Mouse (Mus musculus): ENCODE results near the gene Gm4846.
"Not testable (repeated sequence)": the region's sequence is repeated elsewhere in the genome, so short reads cannot be mapped to it uniquely, and the experiment has no call there.

Gene Gm4846

GRCm38 (mm10) chr1:166497488-166497887 is at the start of gene Gm4846:
Gene Gm4846, minus strand, starts transcription at chr1:166497588.
- not testable (repeated sequence) for ATAC-seq (ENCODE audit: low TSS enrichment)

- not testable (repeated sequence) for ATAC-seq (ENCODE audit: low TSS enrichment)
These were observed 34.1 kb upstream of the Gm4846 start for GRCm38 (mm10) chr1:166531521-166531920.

GRCm38 (mm10) chr1:166524709-166525108 is 27.3 kb upstream of the Gm4846 start:
- not testable (repeated sequence) for ATAC-seq (ENCODE audit: low TSS enrichment)

GRCm38 (mm10) chr1:166519626-166520025 is 22.2 kb upstream of the Gm4846 start:
- ATAC-seq (ENCODE audit: low TSS enrichment): not testable (repeated sequence)

GRCm38 (mm10) chr1:166516556-166516955 is 19.2 kb upstream of the Gm4846 start:
- ATAC-seq (ENCODE audit: low TSS enrichment): no peak

- not testable (repeated sequence) for ATAC-seq (ENCODE audit: low TSS enrichment)
These were observed 6.8 kb upstream of the Gm4846 start for GRCm38 (mm10) chr1:166504206-166504605.

- ATAC-seq (ENCODE audit: low TSS enrichment): no peak
These were observed 17.9 kb downstream of the Gm4846 start for GRCm38 (mm10) chr1:166479503-166479902.

GRCm38 (mm10) chr1:166467172-166467571 is 30.2 kb downstream of the Gm4846 start:
- no peak; the same call in 1 of the 2 replicates for ATAC-seq (ENCODE audit: low TSS enrichment)

GRCm38 (mm10) chr1:166462544-166462943 is 34.8 kb downstream of the Gm4846 start:
- no peak for ATAC-seq (ENCODE audit: low TSS enrichment)

- ATAC-seq (ENCODE audit: low TSS enrichment): no peak
These were observed 55.4 kb downstream of the Gm4846 start for GRCm38 (mm10) chr1:166441992-166442391.

GRCm38 (mm10) chr1:166439426-166439825 is 58.0 kb downstream of the Gm4846 start:
- ATAC-seq (ENCODE audit: low TSS enrichment): no peak
